Mouse (Mus musculus) E14TG2a.4 (cell line): ENCODE measurements around the gene 2900026A02Rik.

ENCODE experiments used
- CTCF ChIP-seq: conservative IDR thresholded peaks from 2 replicates; pipeline ENCODE4 v1.5.1; 2014; ENCODE audit warnings: low read length
- NANOG ChIP-seq: IDR thresholded peaks from 2 replicates; pipeline ENCODE4 v1.6.1; 2014; ENCODE audit warnings: borderline replicate concordance, low read length, mixed read lengths

- peak; percentile 54 for TF ChIP-seq CTCF
- TF ChIP-seq NANOG, result no peak
These were observed 53.3 kb downstream of the 2900026A02Rik start for GRCm38 (mm10) chr5:113167733-113168132.
